Mouse (Mus musculus) brain, embryonic 14.5 days (tissue): Measurements from ENCODE around the gene Racgap1. TPM values are rescaled to one million over a fixed set of nuclear protein-coding genes. Genes with fewer than 3 reads are reported as not detected.
A peak's percentile ranks its signal among the peaks of the same experiment; 100 is the strongest.

Source experiments
- DNase-seq: peaks from one replicate; pipeline ENCODE4 v3.0.0-alpha.2; 2011; ENCODE audit warnings: low read depth
- CTCF ChIP-seq: fragments of 200-500 bp; IDR thresholded peaks from 2 replicates; pipeline ENCODE4 v1.5.1; 2012; ENCODE audit warnings: inconsistent platforms, mild to moderate bottlenecking, moderate library complexity, borderline replicate concordance; ENCODE audit not compliant: insufficient read depth, insufficient read length; ENCODE audit errors: extremely low read depth
- POLR2A ChIP-seq: fragments of 200-500 bp; IDR thresholded peaks from 2 replicates; pipeline ENCODE4 v1.6.1; 2012; ENCODE audit warnings: mild to moderate bottlenecking, inconsistent platforms, borderline replicate concordance; ENCODE audit not compliant: poor library complexity, insufficient read depth, insufficient read length, severe bottlenecking; ENCODE audit errors: extremely low read depth
- polyA plus RNA-seq: library from polyadenylated mRNA; depleted of rRNA; stranded (reverse); fragments of >200 nt; gene quantifications from 2 replicates; pipeline ENCODE4 v1.2.3, GENCODE M21; 2012; rRNA removed

Racgap1 gene
- polyA plus RNA-seq, 1 experiment: 83.0 TPM

DNA sequence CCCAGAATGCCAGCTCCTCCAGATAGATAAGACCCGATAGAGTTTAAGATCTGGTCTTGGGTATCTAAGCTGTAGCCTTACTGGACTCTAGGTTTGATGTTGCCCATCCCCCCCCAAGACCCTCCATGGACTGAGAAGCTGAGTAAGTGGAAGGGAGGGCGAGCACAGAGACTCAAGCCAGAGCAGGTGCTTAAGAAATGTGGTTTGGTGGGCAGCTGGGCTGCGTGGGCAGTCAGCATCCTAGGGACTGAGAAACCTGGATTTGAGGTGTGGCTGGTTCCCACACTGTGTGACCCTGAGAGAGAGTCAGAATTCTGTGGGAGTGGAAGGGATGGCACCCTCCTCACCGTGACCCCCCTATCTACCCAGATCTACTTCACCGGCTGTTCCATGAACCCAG lies 58.6 kb downstream of the Racgap1 start:
- DNase-seq: no peak
- no peak for TF ChIP-seq POLR2A
- no peak for TF ChIP-seq CTCF

DNA sequence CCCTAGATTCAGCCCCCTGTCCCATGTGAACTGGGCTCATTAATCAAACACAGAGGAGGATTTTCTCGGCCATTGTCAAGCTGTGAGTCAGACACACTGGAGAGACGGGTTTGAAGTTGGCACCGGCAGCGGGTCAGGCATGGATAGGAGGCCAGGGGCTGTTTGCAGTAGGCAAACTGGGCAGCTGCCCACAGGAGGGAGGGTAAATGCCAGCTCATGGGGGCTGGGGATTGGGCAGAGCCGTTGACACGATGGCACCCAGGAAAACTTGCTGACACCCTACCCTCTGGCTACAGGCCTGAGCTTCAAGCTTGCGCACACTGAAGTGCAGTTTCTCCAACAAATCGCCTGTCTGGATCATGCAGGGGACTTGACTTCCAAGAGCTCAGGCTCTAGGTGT lies 59.3 kb downstream of the Racgap1 start:
- DNase-seq: no peak
- TF ChIP-seq CTCF (no peak), POLR2A (no peak)

- TF ChIP-seq POLR2A (no peak), CTCF (no peak)
- peak; percentile 51 for DNase-seq
Observed at GRCm38 (mm10) chr15:99590429-99591084, 60.9 kb downstream of the Racgap1 start, which contains the start of gene Aqp5. Gene Aqp5 (plus strand): TSS chr15:99590782.

- DNase-seq: no peak
- TF ChIP-seq POLR2A: no peak
- TF ChIP-seq CTCF: no peak
Observed at GRCm38 (mm10) chr15:99589704-99590103, 61.8 kb downstream of the Racgap1 start.

DNA sequence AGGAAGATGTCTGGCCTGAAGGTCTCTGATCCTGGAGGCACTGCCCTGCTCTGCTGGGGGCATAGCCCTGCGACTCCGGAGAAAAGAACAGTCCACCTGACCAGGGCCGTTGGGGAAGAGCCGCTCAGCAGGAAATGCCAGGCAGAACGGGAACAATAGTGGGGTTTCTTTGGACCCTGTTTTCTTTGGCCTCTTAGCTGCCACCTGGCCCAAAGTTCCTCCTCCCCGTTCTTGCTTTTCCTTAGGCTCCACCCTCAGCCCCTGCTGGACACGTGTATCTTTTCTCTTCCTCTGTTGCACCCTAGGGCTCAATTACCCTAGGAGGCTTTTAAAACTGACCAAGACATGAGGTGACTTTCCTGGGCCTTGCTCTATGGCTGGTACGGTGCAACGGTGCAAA lies 62.2 kb downstream of the Racgap1 start:
- TF ChIP-seq POLR2A (no peak), CTCF (no peak)
- no peak for DNase-seq

GRCm38 (mm10) chr15:99586525-99586924 lies 64.9 kb downstream of the Racgap1 start:
- TF ChIP-seq CTCF: no peak
- TF ChIP-seq POLR2A: no peak
- no peak for DNase-seq

GRCm38 (mm10) chr15:99585741-99586140 lies 65.7 kb downstream of the Racgap1 start:
- TF ChIP-seq CTCF (no peak), POLR2A (no peak)
- DNase-seq: no peak

DNA sequence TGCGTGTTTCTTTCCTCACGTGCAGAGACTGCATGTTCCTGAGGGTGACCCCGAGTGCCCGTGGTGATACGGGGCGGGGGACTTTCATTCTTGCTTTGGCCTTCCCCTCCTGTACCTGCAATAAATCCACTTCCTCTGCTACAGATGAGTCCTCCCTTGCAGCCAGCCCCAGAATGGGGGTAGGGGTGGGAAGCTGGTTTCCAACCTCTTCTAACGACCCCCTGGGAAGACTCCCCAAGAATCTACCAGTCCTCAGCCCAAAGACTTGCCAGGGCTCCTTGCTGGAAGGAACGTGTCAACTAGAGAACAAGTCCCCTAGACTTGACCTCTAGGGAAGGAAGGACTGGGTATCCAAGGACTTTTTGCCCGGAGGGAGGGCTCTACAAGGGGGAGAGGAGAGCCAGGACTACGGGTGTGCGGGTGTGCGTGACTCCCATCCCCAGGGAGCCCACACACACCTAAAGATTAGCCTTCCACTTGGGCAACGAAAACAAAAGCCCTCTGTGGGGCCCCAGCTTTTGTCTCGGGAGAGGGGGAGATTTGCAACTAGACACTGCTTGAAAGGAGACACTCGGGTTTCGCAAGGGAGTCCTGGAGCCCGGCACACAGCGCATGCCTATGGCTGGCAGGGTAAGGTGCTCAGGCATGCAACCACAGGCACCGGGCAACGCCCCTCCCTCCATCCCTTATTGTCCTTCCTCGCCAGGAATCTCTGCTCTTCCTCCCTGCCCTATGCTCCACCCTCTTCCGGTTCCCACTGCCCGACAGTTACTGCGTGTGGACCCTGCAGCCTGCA lies 66.9 kb downstream of the Racgap1 start:
- DNase-seq: no peak
- TF ChIP-seq CTCF: no peak
- no peak for TF ChIP-seq POLR2A

DNA sequence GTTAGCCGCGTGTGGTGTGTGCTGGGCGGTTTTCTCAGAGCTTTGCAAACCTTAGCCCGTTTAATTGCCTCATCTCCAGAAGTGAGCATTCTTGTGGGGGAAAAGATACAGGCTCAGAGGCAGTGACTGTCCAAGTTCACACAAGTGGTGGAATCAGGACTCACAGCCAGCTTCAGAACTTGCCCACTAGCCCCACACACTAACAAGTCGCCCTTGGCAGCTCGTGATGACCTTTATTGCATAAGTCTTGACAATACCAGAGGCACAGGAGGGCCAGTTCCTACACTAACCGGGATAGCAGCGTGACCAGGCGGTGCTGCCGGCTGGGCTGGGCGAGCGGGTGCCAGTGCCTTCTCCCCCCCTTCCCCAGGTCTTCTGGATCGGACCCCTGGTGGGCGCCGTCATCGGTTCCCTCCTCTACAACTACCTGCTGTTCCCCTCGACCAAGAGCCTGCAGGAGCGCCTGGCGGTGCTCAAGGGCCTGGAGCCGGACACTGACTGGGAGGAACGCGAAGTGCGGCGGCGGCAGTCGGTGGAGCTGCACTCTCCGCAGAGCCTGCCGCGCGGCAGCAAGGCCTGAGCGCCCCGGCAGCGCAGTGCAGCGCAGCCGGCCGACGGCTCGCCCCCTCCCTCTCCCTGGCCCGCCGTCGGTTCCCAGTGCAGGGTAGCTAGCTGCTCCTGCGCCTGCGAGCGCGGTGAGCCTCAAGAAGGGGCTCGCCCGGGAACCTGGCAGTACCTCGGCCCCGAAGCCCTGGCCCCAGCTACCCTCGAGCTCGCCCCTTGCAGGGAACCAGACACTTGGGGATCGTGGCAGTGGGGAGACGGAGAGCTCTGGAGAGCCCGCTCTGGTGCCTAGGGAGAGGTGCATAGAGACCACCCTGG lies 67.8 kb downstream of the Racgap1 start:
- DNase-seq: peak; percentile 59
- TF ChIP-seq POLR2A (no peak), CTCF (no peak)

DNA sequence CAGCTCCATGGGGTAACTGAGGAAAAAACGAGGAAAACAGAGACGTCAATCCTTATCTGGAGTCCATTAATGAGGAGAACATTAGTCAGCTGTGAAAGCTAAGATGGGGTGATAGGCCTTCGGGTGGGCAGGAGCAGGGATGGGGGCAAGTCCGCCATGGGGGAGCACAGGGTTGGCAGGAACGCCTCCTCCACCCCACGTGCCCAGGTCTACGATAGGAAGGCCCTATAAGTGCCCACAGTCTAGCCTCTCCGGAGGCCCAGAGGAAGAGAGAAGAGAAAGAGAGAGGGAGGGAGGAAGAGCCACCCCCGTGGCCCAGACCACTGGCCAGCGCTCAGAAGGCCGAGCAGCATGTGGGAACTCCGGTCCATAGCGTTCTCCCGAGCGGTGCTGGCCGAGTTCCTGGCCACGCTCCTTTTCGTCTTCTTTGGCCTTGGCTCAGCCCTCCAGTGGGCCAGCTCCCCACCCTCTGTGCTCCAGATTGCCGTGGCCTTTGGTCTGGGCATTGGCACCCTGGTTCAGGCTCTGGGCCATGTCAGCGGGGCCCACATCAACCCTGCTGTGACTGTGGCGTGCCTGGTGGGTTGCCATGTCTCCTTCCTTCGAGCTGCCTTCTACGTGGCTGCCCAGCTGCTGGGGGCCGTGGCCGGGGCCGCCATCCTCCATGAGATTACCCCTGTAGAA lies 72.5 kb downstream of the Racgap1 start, which contains the start of gene Aqp2:
Aqp2 (plus strand) TSS at position 254 of the 684 bp plus-strand sequence.
- TF ChIP-seq CTCF: no peak
- no peak for TF ChIP-seq POLR2A
- DNase-seq: no peak

Other genes with a start within 250 kb of the Racgap1 start
- 18.6 and 29.0 TPM in 2 replicates for gene Nckap5l, start 193.9 kb downstream of the Racgap1 start, polyA plus RNA-seq
- 15.1 and 15.2 TPM in 2 replicates for gene Bcdin3d, start 176.9 kb downstream of the Racgap1 start, polyA plus RNA-seq
- gene Faim2, start 123.5 kb downstream of the Racgap1 start, polyA plus RNA-seq: 8.3 and 15.7 TPM in 2 replicates
- gene Aqp2, start 72.6 kb downstream of the Racgap1 start, polyA plus RNA-seq: 0.07 and 0.08 TPM in 2 replicates
- 1.1 and 1.7 TPM in 2 replicates for gene Aqp5, start 60.9 kb downstream of the Racgap1 start, polyA plus RNA-seq
- 2.8 and 4.4 TPM in 2 replicates for gene Aqp6, start 50.3 kb downstream of the Racgap1 start, polyA plus RNA-seq
- 81.2 and 114 TPM in 2 replicates for gene Asic1, start 18.7 kb upstream of the Racgap1 start, polyA plus RNA-seq
- gene Smarcd1, start 50.5 kb upstream of the Racgap1 start, polyA plus RNA-seq: 201 and 211 TPM in 2 replicates
- gene Gm17349, start 53.8 kb upstream of the Racgap1 start, polyA plus RNA-seq: 0.86 TPM in 1 of 2 replicates, not detected in the other
- 3.4 and 4.5 TPM in 2 replicates for gene Gpd1, start 65.9 kb upstream of the Racgap1 start, polyA plus RNA-seq
- 149 and 249 TPM in 2 replicates for gene Cox14, start 74.0 kb upstream of the Racgap1 start, polyA plus RNA-seq
- gene Cers5, start 121.2 kb upstream of the Racgap1 start, polyA plus RNA-seq: 61.1 and 69.4 TPM in 2 replicates
- gene Lima1, start 223.8 kb upstream of the Racgap1 start, polyA plus RNA-seq: 21.1 and 22.2 TPM in 2 replicates